15 mouse cellular contexts compared by ENCODE assay signal in the genomic region with DNA sequence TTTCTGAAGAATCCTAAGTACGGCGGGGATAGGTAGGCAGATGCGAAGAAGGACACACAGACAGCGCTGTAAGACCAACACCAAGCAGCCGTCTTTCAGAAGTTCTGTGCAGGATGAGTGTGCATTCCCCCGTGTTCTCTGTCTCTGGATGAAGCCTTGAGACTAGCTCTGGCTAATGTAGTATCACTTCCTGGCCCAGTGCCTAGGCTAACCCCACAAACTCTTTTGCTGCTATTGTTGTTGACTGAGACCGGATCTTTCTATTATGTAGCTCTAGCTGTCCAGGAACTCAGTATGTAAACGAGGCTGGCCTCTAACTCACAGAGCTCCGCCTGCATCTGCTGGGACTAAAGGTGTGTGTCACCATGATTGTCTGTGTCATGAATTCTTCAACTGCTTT. TPM values are rescaled to one million over a fixed set of nuclear protein-coding genes. Genes with fewer than 3 reads are reported as not detected.
"Had no signal": no experiment of that assay in that cellular context is flagged by ENCODE, and none has a peak within 500 bp of the region (broad histone marks: within the 10 kb centered on the region; RNA-seq: fewer than 3 reads in every experiment).

No protein-coding gene starts in this region.

- DNase-seq: gastrocnemius, adult 2 months; gastrocnemius, postnatal 10 days; gastrocnemius, postnatal 25 days; heart, adult 2 months; heart, postnatal 10 days; heart, postnatal 4 days; kidney, adult 11 months; kidney, adult 2 months; kidney, adult 9 months; kidney, postnatal 14 days; kidney, postnatal 36 days; layer of hippocampus, adult 9-11 months; layer of hippocampus, postnatal 36 days; left cerebral cortex, postnatal 4 days had no signal

RNA-seq across cellular contexts. Expression of a gene that starts 43.6 kb away (rescaled TPM):
- total RNA-seq: granulocyte monocyte progenitor cell, adult 5-6 weeks had no signal
